Mouse (Mus musculus) bone marrow, adult 2 months (tissue): ENCODE data around the gene Slc41a2. TPM values are rescaled to one million over a fixed set of nuclear protein-coding genes. Genes with fewer than 3 reads are reported as not detected.
"Not testable (repeated sequence)": the region's sequence is repeated elsewhere in the genome, so short reads cannot be mapped to it uniquely, and the experiment has no call there.

Experiments used
- H3K27ac ChIP-seq: fragments of 200-500 bp; 2 replicates; pipeline ENCODE4 v1.5.1; 2012; ENCODE audit warnings: low read depth, mild to moderate bottlenecking, control low read depth, inconsistent platforms, low read length; ENCODE audit not compliant: control insufficient read depth, poor library complexity, insufficient read depth
- H3K4me1 ChIP-seq: fragments of 200-500 bp; 2 replicates; pipeline ENCODE4 v1.6.1; 2011; ENCODE audit warnings: low read length; ENCODE audit not compliant: control insufficient read depth, insufficient read depth
- H3K4me3 ChIP-seq: fragments of 200-500 bp; replicated peaks from 2 replicates; pipeline ENCODE3; 2011; ENCODE audit warnings: mild to moderate bottlenecking, low read depth, low read length, control low read depth; ENCODE audit not compliant: control insufficient read depth
- CTCF ChIP-seq: fragments of 200-500 bp; IDR thresholded peaks from 2 replicates; pipeline ENCODE4 v1.5.1; 2011; ENCODE audit warnings: low read length, control low read depth; ENCODE audit not compliant: control insufficient read depth, insufficient read depth
- POLR2A ChIP-seq: fragments of 200-500 bp; IDR thresholded peaks from 2 replicates; pipeline ENCODE4 v1.6.1; 2011; ENCODE audit warnings: low read depth, mild to moderate bottlenecking, control low read depth, low read length, borderline replicate concordance; ENCODE audit not compliant: control insufficient read depth
- WGBS: fragments of 180-500 bp; shearing (Covaris S2); methylation state at CpG from one replicate; pipeline ENCODE4 v1.1.7; 2018; 5-methylcytosine and 5-hydroxymethylcytosine counted together
- polyA plus RNA-seq: library from polyadenylated mRNA; stranded (reverse); fragments of >200 nt; gene quantifications from 2 replicates; pipeline ENCODE4 v1.2.4, GENCODE M21; 2011; ENCODE audit warnings: low replicate concordance; ENCODE audit not compliant: missing spikeins, insufficient read depth, insufficient read length

Gene Slc41a2
- polyA plus RNA-seq, 1 experiment = 2.0 TPM

- TF ChIP-seq CTCF = no peak
- TF ChIP-seq POLR2A = 0 out of 2 replicates have a peak, but pooled peaks have one; percentile 39
- under 1% methylated on average over 30 of the region's 30 CpGs for WGBS
- Histone ChIP-seq H3K27ac (peak within 1 kb of the TSS; percentile 57; the same call in 1 of the 2 replicates), H3K4me1 (peaks cover 2% of the 10 kb centered on the region; the same call in 1 of the 2 replicates), H3K4me3 (peak within 1 kb of the TSS; percentile 100)
Measured at GRCm38 (mm10) chr10:83359956-83360355, 22.3 kb upstream of the Slc41a2 start, which contains the start of gene D10Wsu102e. Gene D10Wsu102e, plus strand, starts transcription at chr10:83360221.

GRCm38 (mm10) chr10:83359451-83359850, 21.8 kb upstream of the Slc41a2 start:
- TF ChIP-seq CTCF = no peak
- Histone ChIP-seq H3K4me3 (no peak overlapping the region), H3K27ac (no peak overlapping the region), H3K4me1 (peaks cover 2% of the 10 kb centered on the region; the same call in 1 of the 2 replicates)
- WGBS = 79% methylated on average over 4 of the region's 4 CpGs

GRCm38 (mm10) chr10:83356416-83356815, 18.7 kb upstream of the Slc41a2 start:
- TF ChIP-seq CTCF (no peak), POLR2A (no peak)
- Histone ChIP-seq H3K4me3 (no peak overlapping the region), H3K4me1 (peaks cover 2% of the 10 kb centered on the region; the same call in 1 of the 2 replicates), H3K27ac (no peak overlapping the region)
- 56% methylated on average over 12 of the region's 12 CpGs for WGBS

- Histone ChIP-seq H3K27ac (no peak overlapping the region), H3K4me1 (peaks cover 2% of the 10 kb centered on the region; the same call in 1 of the 2 replicates), H3K4me3 (no peak overlapping the region)
- TF ChIP-seq POLR2A = no peak
- TF ChIP-seq CTCF = no peak
- 59% methylated on average over 8 of the region's 8 CpGs for WGBS
Measured at GRCm38 (mm10) chr10:83354333-83354719, 16.6 kb upstream of the Slc41a2 start.

GRCm38 (mm10) chr10:83353680-83354332, 16.1 kb upstream of the Slc41a2 start:
- WGBS = 30% methylated on average over 14 of the region's 14 CpGs
- TF ChIP-seq CTCF (no peak), POLR2A (no peak)
- no peak overlapping the region for H3K4me3 ChIP-seq
- H3K4me1 ChIP-seq = peaks cover 2% of the 10 kb centered on the region; the same call in 1 of the 2 replicates
- no peak overlapping the region for H3K27ac ChIP-seq

- not testable (repeated sequence) for H3K4me1 ChIP-seq, H3K27ac ChIP-seq, H3K4me3 ChIP-seq
- 81% methylated on average over 4 of the region's 4 CpGs for WGBS
Measured at GRCm38 (mm10) chr10:83351779-83352178, 14.1 kb upstream of the Slc41a2 start.

GRCm38 (mm10) chr10:83350689-83351088, 13.0 kb upstream of the Slc41a2 start:
- TF ChIP-seq CTCF (no peak), POLR2A (no peak)
- no peak overlapping the region for H3K4me3 ChIP-seq

GRCm38 (mm10) chr10:83347494-83347893, 9.8 kb upstream of the Slc41a2 start:
- Histone ChIP-seq H3K4me1 (no peaks in the 10 kb centered on the region), H3K4me3 (no peak overlapping the region), H3K27ac (no peak overlapping the region)
- no peak for TF ChIP-seq CTCF
- no peak for TF ChIP-seq POLR2A
- 76% methylated on average over 7 of the region's 7 CpGs for WGBS

More at GRCm38 (mm10) chr10:83350689-83351088, 13.0 kb upstream of the Slc41a2 start:
- H3K4me1 ChIP-seq = no peaks in the 10 kb centered on the region
- WGBS = 79% methylated on average over 2 of the region's 2 CpGs
- no peak overlapping the region for H3K27ac ChIP-seq

- Histone ChIP-seq H3K27ac (no peak overlapping the region), H3K4me3 (no peak overlapping the region), H3K4me1 (no peaks in the 10 kb centered on the region)
- 79% methylated on average over 5 of the region's 5 CpGs for WGBS
- TF ChIP-seq POLR2A (no peak), CTCF (no peak)
Measured at GRCm38 (mm10) chr10:83346359-83346736, 8.7 kb upstream of the Slc41a2 start.
